Mouse (Mus musculus) heart, adult 2 months (tissue): ENCODE data around the gene Myadml2. TPM values are rescaled to one million over a fixed set of nuclear protein-coding genes. Genes with fewer than 3 reads are reported as not detected.
A peak's percentile ranks its signal among the peaks of the same experiment; 100 is the strongest.

Source experiments
- DNase-seq, 2 experiments: peaks; one replicate each; pipeline ENCODE4 v3.0.0; 2021
- H3K27ac ChIP-seq: fragments of 200-600 bp; 2 replicates; pipeline ENCODE4 v1.8.1; 2022
- H3K27me3 ChIP-seq: fragments of 200-500 bp; 2 replicates; pipeline ENCODE4 v1.6.1; 2012; ENCODE audit warnings: mild to moderate bottlenecking, low read length, inconsistent platforms, mixed read lengths; ENCODE audit not compliant: control insufficient read depth, insufficient read depth
- H3K36me3 ChIP-seq: fragments of 200-500 bp; 2 replicates; pipeline ENCODE4 v1.6.1; 2012; ENCODE audit warnings: low read length, inconsistent platforms; ENCODE audit not compliant: control insufficient read depth, insufficient read depth
- H3K4me1 ChIP-seq: fragments of 200-500 bp; 2 replicates; pipeline ENCODE4 v1.6.1; 2011; ENCODE audit warnings: low read length; ENCODE audit not compliant: control insufficient read depth, insufficient read depth
- H3K4me3 ChIP-seq: fragments of 200-600 bp; 2 replicates; pipeline ENCODE4 v1.8.1; 2022
- H3K79me2 ChIP-seq: fragments of 200-500 bp; replicated peaks from 2 replicates; pipeline ENCODE4 v1.6.1; 2012; ENCODE audit warnings: mild to moderate bottlenecking, inconsistent platforms, low read length, moderate library complexity, mixed read lengths; ENCODE audit not compliant: control insufficient read depth, insufficient read depth
- H3K9ac ChIP-seq: fragments of 200-500 bp; 2 replicates; pipeline ENCODE4 v1.6.1; 2012; ENCODE audit warnings: low read depth, mild to moderate bottlenecking, control low read depth, inconsistent platforms, low read length, mixed read lengths
- CTCF ChIP-seq: fragments of 200-600 bp; IDR thresholded peaks from 2 replicates; pipeline ENCODE4 v1.8.1; 2022; ENCODE audit warnings: antibody characterized with exemption, mild to moderate bottlenecking, moderate library complexity
- EP300 ChIP-seq: fragments of 200-500 bp; IDR thresholded peaks from 2 replicates; pipeline ENCODE4 v1.6.1; 2011; ENCODE audit warnings: low read depth, low read length, control low read depth; ENCODE audit not compliant: insufficient read depth
- POLR2A ChIP-seq: fragments of 200-500 bp; IDR thresholded peaks from 2 replicates; pipeline ENCODE4 v1.6.1; 2011; ENCODE audit warnings: mild to moderate bottlenecking, low read depth, low read length, control low read depth; ENCODE audit not compliant: insufficient read depth
- WGBS: fragments of 180-500 bp; shearing (Covaris S2); methylation state at CpG from one replicate; pipeline ENCODE4 v1.1.7; 2018; 5-methylcytosine and 5-hydroxymethylcytosine counted together
- intact Hi-C: fragments of 180-260 bp; cut with DNase I; formaldehyde crosslinking; loops from one replicate; pipeline ENCODE4 v1.15.1; 2025
- polyA plus RNA-seq: library from polyadenylated mRNA; depleted of rRNA; stranded (reverse); fragments of >200 nt; gene quantifications from 2 replicates; pipeline ENCODE4 v1.2.3, GENCODE M21; 2012
- total RNA-seq, 2 experiments: library from RNA; stranded (reverse); gene quantifications; 2 replicates each; pipeline ENCODE4 v1.2.3; 2021

Gene Myadml2
- total and polyA plus RNA-seq, 3 experiments, result 55.1 to 87.3 (median 77.6) TPM

- Histone ChIP-seq H3K4me1 (peaks cover 1% of the 10 kb centered on the region; the same call in 1 of the 2 replicates), H3K27me3 (peaks cover 23% of the 10 kb centered on the region), H3K27ac (no peak overlapping the region), H3K9ac (peak overlapping the region; percentile 10; the same call in 1 of the 2 replicates), H3K4me3 (peak overlapping the region; percentile 42), H3K79me2 (no peaks in the 10 kb centered on the region), H3K36me3 (no peaks in the 10 kb centered on the region)
- intact Hi-C loops, result loop anchor here (1.0 to 2.0 kb wide), 3 partner anchors 19 to 117 kb away; no protein-coding TSS in a partner anchor
- WGBS, result 4% methylated on average over 49 of the region's 50 CpGs
- TF ChIP-seq EP300, result no peak
- no peak for TF ChIP-seq CTCF
- no peak for TF ChIP-seq POLR2A
- peak in 1 of 2 experiments; percentile 35 for DNase-seq
These were observed 11.7 kb upstream of the Myadml2 start for GRCm38 (mm10) chr11:120659509-120660300.

- Histone ChIP-seq H3K79me2 (no peaks in the 10 kb centered on the region), H3K4me3 (no peak overlapping the region), H3K27ac (no peak overlapping the region), H3K27me3 (peaks cover 23% of the 10 kb centered on the region), H3K4me1 (peaks cover 1% of the 10 kb centered on the region; the same call in 1 of the 2 replicates), H3K36me3 (no peaks in the 10 kb centered on the region), H3K9ac (no peak overlapping the region)
- peak; percentile 82 to 87 for DNase-seq
- intact Hi-C loops, result loop anchor here (1.0 to 2.0 kb wide), 3 partner anchors 20 to 118 kb away; no protein-coding TSS in a partner anchor
- WGBS, result 3% methylated on average over 24 of the region's 24 CpGs
- TF ChIP-seq POLR2A, result no peak
- peak; percentile 93 for TF ChIP-seq CTCF
- TF ChIP-seq EP300, result peak; percentile 34; the same call in 1 of the 2 replicates
These were observed 11.0 kb upstream of the Myadml2 start for GRCm38 (mm10) chr11:120658876-120659410.

- H3K27ac ChIP-seq, result no peak overlapping the region
- TF ChIP-seq POLR2A, result no peak
- no peak for TF ChIP-seq EP300
- no peak for TF ChIP-seq CTCF
- intact Hi-C loops, result no loop called here
- H3K36me3 ChIP-seq, result no peaks in the 10 kb centered on the region
- H3K27me3 ChIP-seq, result peaks cover 21% of the 10 kb centered on the region
- WGBS, result 80% methylated on average over 4 of the region's 4 CpGs
- H3K4me3 ChIP-seq, result no peak overlapping the region
- peaks cover 1% of the 10 kb centered on the region; the same call in 1 of the 2 replicates for H3K4me1 ChIP-seq
- DNase-seq, result no peak
- no peak overlapping the region for H3K9ac ChIP-seq
- no peaks in the 10 kb centered on the region for H3K79me2 ChIP-seq
These were observed 9.3 kb upstream of the Myadml2 start for GRCm38 (mm10) chr11:120657301-120657700.

GRCm38 (mm10) chr11:120654741-120655140 is 6.8 kb upstream of the Myadml2 start:
- no peak for DNase-seq
- H3K4me3 ChIP-seq, result no peak overlapping the region
- no peaks in the 10 kb centered on the region for H3K4me1 ChIP-seq
- peaks cover 3% of the 10 kb centered on the region for H3K27me3 ChIP-seq
- no peaks in the 10 kb centered on the region for H3K36me3 ChIP-seq
- no peak overlapping the region for H3K9ac ChIP-seq
- TF ChIP-seq POLR2A (no peak), CTCF (no peak), EP300 (no peak)
- no peak overlapping the region for H3K27ac ChIP-seq
- no peaks in the 10 kb centered on the region for H3K79me2 ChIP-seq
- intact Hi-C loops, result no loop called here
- WGBS, result 60% methylated on average over 3 of the region's 3 CpGs

- intact Hi-C loops, result no loop called here
These were observed 3.9 kb upstream of the Myadml2 start for GRCm38 (mm10) chr11:120651872-120652271.

More at GRCm38 (mm10) chr11:120651872-120652271, 3.9 kb upstream of the Myadml2 start:
- DNase-seq, result no peak
- Histone ChIP-seq H3K79me2 (no peaks in the 10 kb centered on the region), H3K27me3 (no peaks in the 10 kb centered on the region), H3K9ac (no peak overlapping the region), H3K36me3 (no peaks in the 10 kb centered on the region; the same call in 1 of the 2 replicates), H3K27ac (no peak overlapping the region), H3K4me1 (no peaks in the 10 kb centered on the region), H3K4me3 (no peak overlapping the region)
- WGBS, result 57% methylated on average over 3 of the region's 3 CpGs
- TF ChIP-seq POLR2A (no peak), CTCF (peak; percentile 49)
